ENCODE assay signal across 10 mouse cellular contexts in genomic region chr19:26718221-26718620, GRCm38 (mm10).
A peak's percentile ranks its signal among the peaks of the same experiment; 100 is the strongest.
DNase-seq lines count a peak whose midpoint lies in the region; ATAC-seq lines count a peak whose summit lies in the region.
"Had no signal": no experiment of that assay in that cellular context is flagged by ENCODE, and none has a peak within 500 bp of the region (broad histone marks: within the 10 kb centered on the region; RNA-seq: fewer than 3 reads in every experiment).

No protein-coding gene starts in this region.

- 26% methylated on average over 6 of the region's 6 CpGs for WGBS in limb, embryonic 13.5 days

- no peak overlapping the region for H3K4me2 ChIP-seq in limb, embryonic 13.5 days (replicated peaks)
- H3K4me2 ChIP-seq: midbrain, embryonic 12.5 days had no signal

- no peaks in the 10 kb centered on the region for H3K9me3 ChIP-seq in limb, embryonic 13.5 days
- H3K9me3 ChIP-seq: midbrain, embryonic 12.5 days had no signal

- peak; percentile 72 for ATAC-seq in common myeloid progenitor, adult 5-6 weeks (replicated peaks; ENCODE audit: low read depth, poor library complexity, severe bottlenecking)
- no peak for ATAC-seq in limb, embryonic 13.5 days (ENCODE audit: low FRiP score, low read depth)

- peak; percentile 60 to 63 for DNase-seq in right cerebral cortex, postnatal 10 days (ENCODE audit: low spot score in 2 of 2)
- no peak for DNase-seq in right cerebral cortex, postnatal 25 days
- DNase-seq in adrenal gland, adult 18-20 months (ENCODE audit: low spot score in 2 of 2) = peak; percentile 44 to 58
- DNase-seq in heart, postnatal 4 days = peak; percentile 86
- peak; percentile 53 for DNase-seq in splenic B cell, adult 2 months (ENCODE audit: low read depth, low spot score)
- no peak for DNase-seq in right cerebral cortex, postnatal 14 days

- peaks cover 52% of the 10 kb centered on the region for H3K36me3 ChIP-seq in limb, embryonic 13.5 days
- peaks cover 14% of the 10 kb centered on the region for H3K36me3 ChIP-seq in splenic B cell, adult 2 months (ENCODE audit: control insufficient read depth, insufficient read depth, low read length, poor library complexity, severe bottlenecking)
- H3K36me3 ChIP-seq: midbrain, embryonic 12.5 days had no signal

- H3K9ac ChIP-seq in limb, embryonic 13.5 days = no peak overlapping the region
- H3K9ac ChIP-seq: midbrain, embryonic 12.5 days had no signal

- peak overlapping the region; percentile 6; the same call in 1 of the 2 replicates for H3K27ac ChIP-seq in limb, embryonic 13.5 days
- H3K27ac ChIP-seq: midbrain, embryonic 12.5 days had no signal

- H3K4me1 ChIP-seq in limb, embryonic 13.5 days = peaks cover 10% of the 10 kb centered on the region

- H3K27me3 ChIP-seq in limb, embryonic 13.5 days = no peaks in the 10 kb centered on the region
- H3K27me3 ChIP-seq in splenic B cell, adult 2 months (ENCODE audit: control insufficient read depth, insufficient read depth, low read length, poor library complexity, severe bottlenecking) = no peaks in the 10 kb centered on the region

- H3K4me3 ChIP-seq in limb, embryonic 13.5 days = no peak overlapping the region
- H3K4me3 ChIP-seq: erythroblast, embryonic 14.5 days; midbrain, embryonic 12.5 days had no signal

Comparison
In these comparisons a context has a peak if more than half of its experiments do, and no peak if none do; other contexts are left out.
1. DNase-seq: peak in right cerebral cortex, postnatal 10 days (2 of 2), adrenal gland, adult 18-20 months (2 of 2), heart, postnatal 4 days (single experiment) and splenic B cell, adult 2 months (single experiment); none in right cerebral cortex, postnatal 25 days (single experiment) and right cerebral cortex, postnatal 14 days (single experiment).